Mouse (Mus musculus): Measurements from ENCODE around the gene Otud4. TPM values are rescaled to one million over a fixed set of nuclear protein-coding genes. Genes with fewer than 3 reads are reported as not detected.

The Otud4 gene
- polyA plus RNA-seq, 1 experiment from 2014 or later, result 29.2 TPM

- Histone ChIP-seq H3K4me1 (replicated peaks) (peaks cover 40% of the 10 kb centered on the region), H3K4me2 (peak overlapping the region; percentile 48; the same call in 1 of the 2 replicates), H3K9ac (no peak overlapping the region), H3K27ac (ENCODE audit: poor library complexity, severe bottlenecking) (peak overlapping the region; percentile 94), H3K27me3 (replicated peaks) (no peaks in the 10 kb centered on the region), H3K36me3 (no peaks in the 10 kb centered on the region), H3K4me3 (no peak overlapping the region), H3K9me3 (replicated peaks) (no peaks in the 10 kb centered on the region)
- WGBS, result 48% methylated on average over 2 of the region's 2 CpGs
- ATAC-seq (ENCODE audit: insufficient number of reproducible peaks, low FRiP score), result no peak
Measured at GRCm38 (mm10) chr8:79619353-79619752, 20.1 kb upstream of the Otud4 start.

DNA sequence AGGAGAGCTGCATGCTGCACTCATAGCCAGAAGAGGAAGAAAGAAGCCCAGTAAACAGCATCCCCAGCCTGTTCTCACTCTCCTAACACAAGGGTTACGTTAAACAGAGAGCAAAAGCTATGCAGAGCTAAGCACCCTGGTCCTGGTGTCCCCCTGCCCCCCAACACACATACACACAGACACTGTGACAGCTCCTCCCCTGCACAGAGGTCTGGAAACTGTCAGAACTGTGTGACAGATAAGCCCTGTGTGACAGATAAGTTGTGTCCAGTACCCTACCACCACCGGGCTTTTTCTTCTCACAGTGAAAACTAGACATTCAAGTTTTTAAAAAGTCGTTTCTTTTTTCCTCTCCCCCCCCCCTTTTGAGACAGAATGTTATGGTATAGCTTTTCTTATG, 19.4 kb upstream of the Otud4 start:
- WGBS, result 2% methylated on average over 3 of the region's 3 CpGs
- Histone ChIP-seq H3K9me3 (replicated peaks) (no peaks in the 10 kb centered on the region), H3K9ac (no peak overlapping the region), H3K4me2 (peak overlapping the region; percentile 48), H3K4me3 (no peak overlapping the region), H3K4me1 (replicated peaks) (peaks cover 40% of the 10 kb centered on the region), H3K36me3 (no peaks in the 10 kb centered on the region), H3K27ac (ENCODE audit: poor library complexity, severe bottlenecking) (peak overlapping the region; percentile 94), H3K27me3 (replicated peaks) (no peaks in the 10 kb centered on the region)
- ATAC-seq (ENCODE audit: insufficient number of reproducible peaks, low FRiP score), result peak; percentile 93

DNA sequence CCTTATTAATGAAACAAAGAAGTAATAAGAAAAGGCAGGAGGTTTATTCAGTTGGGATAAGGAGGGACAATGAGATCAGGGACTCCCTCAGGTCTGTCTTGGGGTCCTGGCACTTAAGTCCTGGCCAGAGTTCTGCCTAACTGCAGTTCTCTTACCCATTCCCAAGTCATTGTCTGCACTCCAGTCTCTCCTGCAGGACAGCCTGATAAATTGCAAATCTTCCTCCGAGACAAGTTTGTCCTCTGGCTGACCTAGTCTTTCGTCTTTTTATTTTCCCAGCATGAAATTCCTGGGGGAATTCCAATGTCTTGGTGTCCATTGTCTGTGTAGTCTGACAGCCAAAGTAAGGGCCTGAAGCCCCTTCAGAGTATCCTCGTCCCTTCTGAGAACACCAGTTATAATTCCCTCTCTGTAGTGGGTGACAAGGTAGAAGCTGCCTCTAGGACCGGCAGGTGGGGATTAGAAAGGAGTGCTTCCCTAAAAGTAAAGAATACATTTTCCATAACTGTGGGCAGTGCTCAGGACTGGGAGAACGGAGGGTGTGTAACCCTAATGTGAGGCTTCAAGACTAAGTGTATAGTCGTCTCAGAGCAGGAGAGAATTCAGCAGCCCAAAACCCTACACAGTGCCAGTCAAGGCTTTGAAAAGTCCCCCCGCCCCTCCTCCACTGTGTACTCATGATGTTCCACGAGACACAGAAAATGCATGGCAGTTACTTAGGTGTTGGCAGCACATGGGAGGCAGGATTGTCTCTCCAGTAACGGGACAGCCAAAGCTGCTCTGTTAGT, 18.7 kb upstream of the Otud4 start:
- Histone ChIP-seq H3K4me2 (peak overlapping the region; percentile 35; the same call in 1 of the 2 replicates), H3K9ac (0 out of 2 replicates have a peak overlapping the region, but pooled peaks have one; percentile 43), H3K27ac (ENCODE audit: poor library complexity, severe bottlenecking) (peak overlapping the region; percentile 94), H3K4me3 (no peak overlapping the region), H3K36me3 (no peaks in the 10 kb centered on the region), H3K9me3 (replicated peaks) (no peaks in the 10 kb centered on the region), H3K27me3 (replicated peaks) (no peaks in the 10 kb centered on the region), H3K4me1 (replicated peaks) (peaks cover 39% of the 10 kb centered on the region)
- peak; percentile 54; the same call in 1 of the 2 replicates for ATAC-seq (ENCODE audit: insufficient number of reproducible peaks, low FRiP score)
- WGBS, result 29% methylated on average over 9 of the region's 9 CpGs

DNA sequence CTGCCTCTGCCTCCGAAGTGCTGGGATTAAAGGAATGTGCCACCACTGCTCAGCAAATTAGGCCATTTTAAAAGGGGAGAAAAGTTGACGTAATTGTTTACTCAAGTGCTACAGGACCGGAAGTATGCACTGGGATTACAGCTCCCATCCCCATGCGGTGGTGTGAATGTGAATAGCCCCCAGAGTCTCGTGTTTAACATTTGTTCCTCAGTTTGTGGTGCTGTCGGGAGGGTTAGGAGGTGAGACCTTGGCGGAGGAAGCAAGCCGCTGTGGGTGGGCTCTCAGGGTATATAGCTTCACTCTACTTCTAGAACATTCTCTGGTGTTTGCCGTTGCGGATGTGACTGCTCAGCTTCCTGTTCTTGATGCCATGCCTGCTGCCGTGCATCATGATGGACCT, 17.1 kb upstream of the Otud4 start:
- H3K4me1 ChIP-seq (replicated peaks), result peaks cover 46% of the 10 kb centered on the region
- H3K9ac ChIP-seq, result no peak overlapping the region
- H3K4me3 ChIP-seq, result no peak overlapping the region
- ATAC-seq (ENCODE audit: insufficient number of reproducible peaks, low FRiP score), result no peak
- no peaks in the 10 kb centered on the region for H3K27me3 ChIP-seq (replicated peaks)
- no peak overlapping the region for H3K27ac ChIP-seq (ENCODE audit: poor library complexity, severe bottlenecking)
- WGBS, result 74% methylated on average over 11 of the region's 11 CpGs
- H3K9me3 ChIP-seq (replicated peaks), result no peaks in the 10 kb centered on the region
- H3K36me3 ChIP-seq, result no peaks in the 10 kb centered on the region
- H3K4me2 ChIP-seq, result no peak overlapping the region

- no peak for ATAC-seq (ENCODE audit: insufficient number of reproducible peaks, low FRiP score)
- H3K9ac ChIP-seq, result no peak overlapping the region
- 82% methylated on average over 12 of the region's 12 CpGs for WGBS
Measured at GRCm38 (mm10) chr8:79623351-79623750, 16.1 kb upstream of the Otud4 start.

GRCm38 (mm10) chr8:79624416-79624815, 15.0 kb upstream of the Otud4 start:
- H3K27ac ChIP-seq (ENCODE audit: poor library complexity, severe bottlenecking), result no peak overlapping the region
- H3K36me3 ChIP-seq, result no peaks in the 10 kb centered on the region
- no peak overlapping the region for H3K4me3 ChIP-seq
- no peaks in the 10 kb centered on the region for H3K9me3 ChIP-seq (replicated peaks)
- WGBS, result 84% methylated on average over 4 of the region's 4 CpGs
- no peak for ATAC-seq (ENCODE audit: insufficient number of reproducible peaks, low FRiP score)
- H3K4me2 ChIP-seq, result no peak overlapping the region
- H3K9ac ChIP-seq, result no peak overlapping the region
- H3K27me3 ChIP-seq (replicated peaks), result no peaks in the 10 kb centered on the region
- peaks cover 32% of the 10 kb centered on the region for H3K4me1 ChIP-seq (replicated peaks)

More at GRCm38 (mm10) chr8:79623351-79623750, 16.1 kb upstream of the Otud4 start:
- H3K36me3 ChIP-seq, result no peaks in the 10 kb centered on the region
- H3K4me3 ChIP-seq, result no peak overlapping the region
- no peak overlapping the region for H3K27ac ChIP-seq (ENCODE audit: poor library complexity, severe bottlenecking)
- H3K4me2 ChIP-seq, result no peak overlapping the region
- H3K4me1 ChIP-seq (replicated peaks), result peaks cover 41% of the 10 kb centered on the region
- no peaks in the 10 kb centered on the region for H3K9me3 ChIP-seq (replicated peaks)
- no peaks in the 10 kb centered on the region for H3K27me3 ChIP-seq (replicated peaks)

- H3K9ac ChIP-seq, result no peak overlapping the region
- no peaks in the 10 kb centered on the region for H3K9me3 ChIP-seq (replicated peaks)
- H3K27ac ChIP-seq (ENCODE audit: poor library complexity, severe bottlenecking), result peak overlapping the region; percentile 53
- no peak for ATAC-seq (ENCODE audit: insufficient number of reproducible peaks, low FRiP score)
- no peaks in the 10 kb centered on the region for H3K36me3 ChIP-seq
- H3K27me3 ChIP-seq (replicated peaks), result no peaks in the 10 kb centered on the region
- WGBS, result 29% methylated on average over 5 of the region's 5 CpGs
- H3K4me3 ChIP-seq, result no peak overlapping the region
- no peak overlapping the region; the same call in 1 of the 2 replicates for H3K4me2 ChIP-seq
- peaks cover 18% of the 10 kb centered on the region for H3K4me1 ChIP-seq (replicated peaks)
Measured at GRCm38 (mm10) chr8:79626213-79626612, 13.2 kb upstream of the Otud4 start.

DNA sequence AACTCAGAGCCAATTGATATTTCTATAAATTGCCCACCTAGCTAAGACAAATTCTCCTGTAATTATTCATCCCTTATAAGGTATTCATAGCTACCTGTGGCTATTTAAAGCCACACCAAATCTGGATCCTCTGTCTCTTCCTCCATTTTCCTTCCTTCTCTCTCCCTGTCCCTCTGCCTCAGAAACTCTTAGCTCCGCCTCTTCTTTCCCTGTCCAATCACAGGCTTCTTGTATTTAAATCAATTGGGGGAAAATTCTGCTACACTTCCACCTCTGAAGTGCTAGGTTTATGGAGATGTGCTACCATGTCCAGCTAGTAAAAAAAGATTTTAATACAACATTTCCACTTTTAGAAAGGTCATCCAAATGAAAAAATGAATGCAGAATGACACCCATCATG, 3.9 kb upstream of the Otud4 start:
- H3K27ac ChIP-seq (ENCODE audit: poor library complexity, severe bottlenecking), result no peak overlapping the region
- H3K4me3 ChIP-seq, result no peak overlapping the region
- no peaks in the 10 kb centered on the region; the same call in 1 of the 2 replicates for H3K36me3 ChIP-seq
- no peaks in the 10 kb centered on the region for H3K27me3 ChIP-seq (replicated peaks)
- no peaks in the 10 kb centered on the region for H3K4me1 ChIP-seq (replicated peaks)
- WGBS, result 86% methylated on average over 1 of the region's 1 CpGs
- no peak overlapping the region for H3K4me2 ChIP-seq
- H3K9me3 ChIP-seq (replicated peaks), result peaks cover 12% of the 10 kb centered on the region
- no peak overlapping the region for H3K9ac ChIP-seq
- ATAC-seq (ENCODE audit: insufficient number of reproducible peaks, low FRiP score), result no peak

- no peaks in the 10 kb centered on the region for H3K27me3 ChIP-seq (replicated peaks)
- no peak for ATAC-seq (ENCODE audit: insufficient number of reproducible peaks, low FRiP score)
Measured at GRCm38 (mm10) chr8:79636151-79636550, 3.3 kb upstream of the Otud4 start.

DNA sequence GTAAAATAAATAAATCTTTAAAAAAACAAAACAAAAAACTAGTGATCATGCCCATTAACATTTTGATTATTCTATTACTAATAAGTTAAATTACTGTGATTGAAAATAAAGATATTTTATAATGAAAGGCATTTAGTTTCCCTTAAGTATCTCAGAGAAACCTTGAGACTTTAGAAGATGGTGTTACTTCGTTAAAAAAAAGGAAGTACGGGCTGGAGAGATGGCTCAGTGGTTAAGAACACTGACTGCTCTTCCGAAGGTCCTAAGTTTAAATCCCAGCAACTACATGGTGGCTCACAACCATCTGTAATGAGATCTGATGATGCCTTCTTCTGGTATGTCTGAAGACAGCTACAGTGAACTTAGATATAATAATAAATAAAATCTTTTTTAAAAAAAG, 2.2 kb upstream of the Otud4 start:
- Histone ChIP-seq H3K36me3 (no peaks in the 10 kb centered on the region; the same call in 1 of the 2 replicates), H3K4me3 (no peak overlapping the region), H3K9ac (no peak overlapping the region), H3K4me2 (no peak overlapping the region), H3K4me1 (replicated peaks) (peaks cover 7% of the 10 kb centered on the region), H3K27me3 (replicated peaks) (no peaks in the 10 kb centered on the region), H3K27ac (ENCODE audit: poor library complexity, severe bottlenecking) (no peak overlapping the region), H3K9me3 (replicated peaks) (peaks cover 12% of the 10 kb centered on the region)
- no peak for ATAC-seq (ENCODE audit: insufficient number of reproducible peaks, low FRiP score)
- WGBS, result 80% methylated on average over 3 of the region's 3 CpGs

More at GRCm38 (mm10) chr8:79636151-79636550, 3.3 kb upstream of the Otud4 start:
- H3K36me3 ChIP-seq, result no peaks in the 10 kb centered on the region; the same call in 1 of the 2 replicates
- peaks cover 2% of the 10 kb centered on the region; the same call in 1 of the 2 replicates for H3K4me1 ChIP-seq (replicated peaks)
- H3K9me3 ChIP-seq (replicated peaks), result peaks cover 12% of the 10 kb centered on the region
- WGBS, result 85% methylated on average over 1 of the region's 1 CpGs
- H3K4me2 ChIP-seq, result no peak overlapping the region
- H3K27ac ChIP-seq (ENCODE audit: poor library complexity, severe bottlenecking), result no peak overlapping the region
- no peak overlapping the region for H3K4me3 ChIP-seq
- H3K9ac ChIP-seq, result no peak overlapping the region

DNA sequence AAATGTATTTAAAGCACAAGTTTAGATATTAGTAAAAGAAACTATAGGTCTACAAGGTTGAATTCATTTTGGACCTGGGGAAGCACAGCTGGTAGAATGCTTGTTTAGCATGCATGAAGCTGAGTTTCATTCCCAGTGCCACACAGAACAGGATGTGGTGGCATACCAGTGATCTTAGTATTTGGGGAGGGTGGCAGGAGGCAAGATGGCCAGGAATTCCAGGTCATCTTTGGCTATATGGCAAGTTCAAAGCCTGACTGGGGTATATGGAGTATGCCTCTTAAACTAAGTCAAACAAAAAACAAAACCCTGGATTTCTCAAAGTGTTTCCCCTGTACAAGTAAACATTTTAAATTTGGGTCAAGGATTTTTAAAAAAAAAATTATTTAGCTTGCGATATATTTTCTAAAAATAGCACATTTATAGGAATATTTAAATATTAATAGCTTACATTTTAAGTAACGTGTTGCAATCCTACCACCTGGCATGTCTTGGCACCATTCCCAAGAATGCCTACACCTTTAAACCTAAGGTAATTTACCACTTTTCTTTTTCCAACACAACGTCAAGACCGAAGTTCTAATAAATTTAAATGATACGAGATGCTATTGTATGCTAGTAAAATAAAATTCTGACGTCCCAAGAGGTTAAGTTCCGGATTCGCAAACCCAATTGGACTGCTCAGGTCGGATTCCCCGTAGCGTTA, 1.3 kb upstream of the Otud4 start:
- H3K4me1 ChIP-seq (replicated peaks), result peaks cover 12% of the 10 kb centered on the region
- H3K36me3 ChIP-seq, result no peaks in the 10 kb centered on the region; the same call in 1 of the 2 replicates
- no peak overlapping the region; the same call in 1 of the 2 replicates for H3K27ac ChIP-seq (ENCODE audit: poor library complexity, severe bottlenecking)
- no peaks in the 10 kb centered on the region for H3K27me3 ChIP-seq (replicated peaks)
- peak overlapping the region; percentile 98 for H3K4me3 ChIP-seq
- H3K4me2 ChIP-seq, result peak overlapping the region; percentile 87
- no peak for ATAC-seq (ENCODE audit: insufficient number of reproducible peaks, low FRiP score)
- H3K9ac ChIP-seq, result peak overlapping the region; percentile 98
- WGBS, result 9% methylated on average over 11 of the region's 11 CpGs
- H3K9me3 ChIP-seq (replicated peaks), result peaks cover 12% of the 10 kb centered on the region

Data from heart, embryonic 12.5 days (tissue).